Mouse (Mus musculus) yolk sac, embryonic 10.5 days (tissue): Measurements from ENCODE around the gene Sh2d5.

Experiments
- DNase-seq: peaks from one replicate; pipeline ENCODE4 v3.0.0-alpha.2; 2017; ENCODE audit warnings: low spot score

Gene Sh2d5

GRCm38 (mm10) chr4:138261843-138262681 is 11.9 kb downstream of the Sh2d5 start:
- peak; percentile 89 for DNase-seq

- no peak for DNase-seq
These were observed 17.7 kb downstream of the Sh2d5 start for GRCm38 (mm10) chr4:138267869-138268268.

DNA sequence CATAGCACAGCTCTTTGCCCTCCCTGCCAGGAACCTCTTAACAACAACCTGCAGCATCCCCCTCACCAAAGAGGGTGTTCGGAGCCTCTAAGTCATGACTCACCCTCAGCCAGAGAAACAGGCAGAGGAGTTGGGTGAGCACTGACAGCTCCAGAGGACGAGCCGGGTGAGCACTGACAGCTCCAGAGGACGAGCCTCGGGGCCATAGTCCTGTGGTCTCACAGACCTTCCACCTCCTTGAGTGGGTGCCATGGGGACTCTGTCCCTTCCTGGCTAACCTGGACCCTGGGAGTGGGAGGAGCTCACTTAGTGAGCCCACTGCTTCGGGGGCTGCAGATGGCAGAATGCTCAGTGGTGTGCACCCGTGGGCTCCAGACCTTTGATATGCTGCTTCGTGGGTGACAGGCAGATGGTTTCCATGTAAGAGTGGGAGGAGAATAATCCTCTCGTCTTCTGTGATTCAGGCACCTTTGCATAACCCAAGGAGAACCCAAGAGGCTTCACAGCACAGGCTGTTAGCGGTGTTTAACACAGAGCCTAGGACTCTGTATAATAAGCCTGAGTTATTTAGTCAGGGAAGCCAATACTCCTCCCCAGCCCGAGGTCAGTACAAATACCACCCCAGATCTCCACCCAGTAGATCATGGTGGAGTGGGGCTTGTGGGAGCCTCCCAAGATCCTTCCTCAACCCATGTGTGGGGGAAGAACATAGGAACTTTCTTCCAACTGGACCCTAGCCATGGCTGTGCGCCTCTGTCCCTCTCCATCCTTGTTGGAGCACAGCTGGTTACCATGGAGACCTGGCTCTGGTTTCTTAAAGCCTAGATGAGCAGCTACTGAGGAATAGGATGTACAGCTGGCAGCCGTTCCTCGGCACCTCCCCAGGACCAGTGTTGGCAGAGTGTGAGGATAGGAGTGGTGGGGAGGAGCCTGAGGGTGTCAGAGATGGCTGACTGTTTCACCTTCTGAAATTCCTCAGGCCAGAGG is 22.1 kb downstream of the Sh2d5 start:
- no peak for DNase-seq

- no peak for DNase-seq
These were observed 28.1 kb downstream of the Sh2d5 start for GRCm38 (mm10) chr4:138278346-138278745.

- DNase-seq: peak; percentile 49
These were observed 32.6 kb downstream of the Sh2d5 start for GRCm38 (mm10) chr4:138282834-138283233.

GRCm38 (mm10) chr4:138286411-138286810 is 36.2 kb downstream of the Sh2d5 start:
- no peak for DNase-seq

DNA sequence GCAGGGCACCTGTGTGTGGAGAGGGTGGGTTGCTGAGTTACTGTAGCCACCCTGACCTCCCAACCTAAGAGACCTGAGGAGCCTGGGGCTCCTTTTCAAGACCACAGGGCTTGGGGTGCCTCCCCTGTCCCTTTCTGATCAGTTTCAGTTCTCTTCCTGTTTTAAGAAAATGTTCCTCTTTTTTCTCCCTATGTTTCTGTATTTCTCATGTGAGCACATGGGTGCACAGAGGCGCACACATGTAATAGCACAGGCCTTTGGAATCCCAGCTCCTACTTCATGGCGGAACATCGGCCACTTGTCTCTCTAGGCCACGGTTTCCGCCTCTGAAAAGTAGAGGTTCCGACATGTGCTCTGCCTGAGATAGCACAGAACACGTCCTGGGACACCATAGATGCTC is 38.5 kb downstream of the Sh2d5 start:
- DNase-seq: no peak

DNA sequence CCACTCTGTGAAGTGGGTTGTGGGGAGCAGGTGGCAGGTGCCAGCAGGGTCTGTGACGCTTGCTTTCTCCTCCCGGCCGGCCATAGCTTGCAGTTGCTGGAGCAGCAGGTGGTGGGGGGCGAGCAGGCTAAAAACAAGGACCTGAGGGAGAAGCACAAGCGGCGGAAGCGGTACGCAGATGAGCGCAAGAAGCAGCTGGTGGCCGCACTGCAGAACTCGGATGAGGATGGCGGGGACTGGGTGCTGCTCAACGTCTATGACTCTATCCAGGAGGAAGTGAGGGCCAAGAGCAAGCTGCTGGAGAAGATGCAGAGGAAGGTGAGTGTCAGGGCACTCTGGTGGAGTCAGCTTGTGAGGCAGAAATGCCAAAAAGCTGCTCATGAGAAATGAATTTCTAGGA is 41.8 kb downstream of the Sh2d5 start:
- no peak for DNase-seq

GRCm38 (mm10) chr4:138293261-138293948 is 43.2 kb downstream of the Sh2d5 start:
- no peak for DNase-seq

- DNase-seq: no peak
These were observed 43.8 kb downstream of the Sh2d5 start for GRCm38 (mm10) chr4:138293949-138294550.

DNA sequence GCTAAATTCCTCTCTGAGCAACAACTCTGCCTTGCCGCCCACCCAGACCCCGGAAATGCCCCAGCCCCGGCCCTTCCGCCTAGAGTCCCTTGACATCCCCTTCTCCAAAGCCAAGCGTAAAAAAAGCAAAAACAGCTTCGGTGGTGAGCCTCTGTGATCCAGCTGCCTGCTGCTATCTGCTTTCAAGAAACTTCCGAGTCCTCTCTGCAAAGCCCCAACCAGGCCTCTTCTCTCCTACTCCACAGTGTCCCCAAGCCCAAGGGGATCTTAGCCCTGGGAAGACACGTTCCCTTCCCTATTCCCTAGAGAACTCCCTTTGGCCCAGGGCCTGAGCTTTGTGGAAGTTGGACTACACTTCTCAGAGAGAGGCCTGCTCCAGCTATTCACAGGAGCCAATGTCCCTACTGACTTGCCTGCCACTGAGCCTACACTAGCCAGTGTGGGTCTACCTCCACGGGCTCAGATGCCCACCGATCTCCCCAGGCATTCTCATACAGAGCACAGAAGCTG is 51.1 kb downstream of the Sh2d5 start:
- DNase-seq: no peak

- no peak for DNase-seq
These were observed 52.8 kb downstream of the Sh2d5 start for GRCm38 (mm10) chr4:138303011-138303410.

GRCm38 (mm10) chr4:138303742-138304141 is 53.5 kb downstream of the Sh2d5 start:
- DNase-seq: no peak

GRCm38 (mm10) chr4:138304340-138305104 is 54.3 kb downstream of the Sh2d5 start, which contains the start of gene Ddost:
TSS of gene Ddost (plus strand) at chr4:138304730.
- peak; percentile 98 for DNase-seq

DNA sequence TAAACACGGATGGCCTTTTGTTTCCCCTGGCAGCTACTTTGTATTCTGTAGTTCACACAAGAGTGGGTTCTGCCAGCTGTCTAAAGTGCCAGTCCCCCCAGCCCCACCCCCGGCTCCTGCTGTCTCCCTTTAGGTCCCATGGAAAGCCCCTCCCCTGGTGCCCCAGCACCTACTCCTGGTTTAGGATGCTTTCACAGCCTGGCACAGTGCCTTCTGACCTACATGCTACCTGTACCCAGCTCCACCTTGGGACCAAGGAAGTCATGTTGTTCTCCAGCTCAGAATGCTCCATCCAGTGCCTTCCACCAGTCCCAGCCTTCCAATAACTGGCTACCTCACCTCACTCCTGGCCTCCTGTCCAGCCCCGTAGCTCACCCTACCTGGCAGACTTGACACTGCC is 56.8 kb downstream of the Sh2d5 start:
- DNase-seq: no peak

GRCm38 (mm10) chr4:138307739-138308138 is 57.5 kb downstream of the Sh2d5 start:
- no peak for DNase-seq

DNA sequence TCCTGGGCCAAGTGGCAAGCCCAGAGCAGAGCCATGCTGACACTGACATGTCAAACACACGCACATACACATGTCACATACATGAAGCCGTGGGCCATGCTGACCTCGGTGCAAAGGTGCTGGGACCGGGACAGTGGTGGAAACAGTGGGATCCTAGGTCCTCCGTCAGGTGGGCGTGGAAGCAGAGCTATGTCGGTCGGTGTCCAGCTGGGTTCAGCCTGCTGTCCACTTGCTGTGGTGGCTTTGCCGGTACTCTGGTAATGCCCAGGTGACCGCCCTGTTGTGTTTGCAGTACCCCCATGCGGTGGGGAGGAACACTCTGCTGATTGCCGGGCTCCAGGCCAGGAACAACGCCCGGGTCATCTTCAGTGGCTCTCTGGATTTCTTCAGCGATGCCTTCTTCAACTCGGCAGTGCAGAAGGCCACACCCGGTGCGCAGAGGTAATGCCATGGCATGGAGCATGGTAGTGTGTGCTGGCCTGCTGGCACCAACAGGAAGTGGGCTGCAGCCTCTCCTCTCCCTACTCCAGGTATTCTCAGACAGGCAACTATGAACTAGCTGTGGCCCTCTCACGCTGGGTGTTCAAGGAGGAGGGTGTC is 60.2 kb downstream of the Sh2d5 start:
- DNase-seq: no peak
